Mouse (Mus musculus): Measurements from ENCODE around the gene Szrd1.

Gene Szrd1

GRCm38 (mm10) chr4:141139116-141139970, at the start of gene Szrd1:
Gene Szrd1 (minus strand): TSS chr4:141139775.
- DNase-seq (ENCODE audit: low spot score) = peak; percentile 97

DNA sequence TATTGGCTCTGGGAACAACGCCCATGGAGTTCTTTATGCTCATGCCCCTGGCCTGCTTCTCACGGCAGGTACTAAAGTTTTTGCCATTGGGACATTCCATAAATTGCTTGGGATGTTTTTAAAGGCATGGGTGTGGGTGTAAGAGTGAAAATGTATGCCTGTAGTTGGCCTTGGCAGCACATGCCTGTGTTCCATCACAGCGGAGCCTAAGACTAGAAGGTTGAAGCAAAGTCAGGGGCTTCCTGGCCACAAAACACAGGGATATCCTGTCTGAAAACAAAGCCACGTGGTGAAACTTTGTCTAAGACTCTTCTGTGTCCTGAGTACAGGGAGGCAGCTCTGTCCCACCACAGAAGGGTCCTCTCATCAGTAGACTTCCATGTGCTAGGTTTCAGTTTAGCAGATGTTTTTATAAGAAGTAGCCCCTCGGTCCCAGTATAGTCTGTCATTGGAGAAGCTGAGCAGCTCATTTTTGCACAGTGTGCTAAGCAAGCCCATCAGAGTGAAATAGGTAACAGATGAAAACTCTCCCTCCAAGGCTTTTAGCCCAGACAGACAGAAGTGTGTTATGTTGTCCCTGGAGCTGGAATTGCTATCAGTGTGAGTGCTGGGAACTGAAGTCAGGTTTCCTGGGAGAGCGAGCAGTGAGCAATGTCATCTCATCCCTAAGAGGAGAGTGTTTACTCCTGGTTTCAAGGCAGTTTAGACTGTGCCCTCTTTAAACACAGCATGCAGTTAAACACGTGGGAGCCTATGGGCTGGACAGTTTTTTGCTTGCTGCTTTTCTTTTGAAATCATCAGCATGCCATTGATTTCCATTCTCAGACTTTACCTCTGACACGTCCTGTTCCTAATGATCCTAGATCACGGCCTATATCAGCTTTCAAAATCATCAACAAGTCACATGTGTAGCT, 47.6 kb upstream of the Szrd1 start:
- DNase-seq (ENCODE audit: low spot score) = no peak

DNA sequence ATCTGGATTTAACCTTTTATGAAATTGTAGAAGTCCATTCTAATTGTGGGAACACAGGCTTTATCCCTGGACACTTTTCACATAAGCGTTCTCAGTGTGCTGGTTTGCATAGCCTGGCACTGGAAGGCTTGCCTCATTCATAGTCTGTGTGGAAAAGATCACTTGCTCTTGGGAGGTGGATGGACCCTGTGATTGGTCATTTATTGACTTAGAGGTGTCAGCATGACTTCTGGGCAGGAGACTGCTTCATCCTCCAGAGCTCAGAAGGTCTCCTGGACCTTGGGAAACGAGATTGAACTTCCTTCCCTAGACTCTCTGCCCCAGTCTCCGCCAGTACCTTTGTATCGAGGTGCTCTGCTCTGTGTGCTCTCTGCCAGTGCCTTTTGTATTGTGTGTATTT, 44.9 kb upstream of the Szrd1 start:
- DNase-seq (ENCODE audit: low spot score) = no peak

DNA sequence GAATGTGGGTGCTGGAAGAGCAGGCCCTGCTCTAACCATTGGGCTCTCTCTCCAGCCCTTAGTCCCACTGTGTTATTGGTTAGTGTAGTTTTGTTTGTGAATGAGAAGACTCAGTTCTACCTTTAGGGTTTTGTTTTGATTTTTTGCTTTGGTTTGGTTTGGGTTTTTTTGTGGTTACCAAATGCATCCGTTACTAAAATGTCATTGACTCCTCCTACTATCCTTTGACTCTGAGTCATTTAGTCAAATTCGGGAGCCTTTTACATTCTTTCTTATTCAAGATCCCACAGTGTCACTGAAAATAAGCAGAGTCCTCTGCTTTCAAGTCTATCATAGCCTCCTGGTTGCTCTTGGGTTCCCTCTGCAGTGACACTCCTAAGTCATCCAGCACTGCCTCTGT, 44.4 kb upstream of the Szrd1 start:
- no peak for DNase-seq (ENCODE audit: low spot score)

GRCm38 (mm10) chr4:141181981-141182380, 42.4 kb upstream of the Szrd1 start:
- no peak for DNase-seq (ENCODE audit: low spot score)

DNA sequence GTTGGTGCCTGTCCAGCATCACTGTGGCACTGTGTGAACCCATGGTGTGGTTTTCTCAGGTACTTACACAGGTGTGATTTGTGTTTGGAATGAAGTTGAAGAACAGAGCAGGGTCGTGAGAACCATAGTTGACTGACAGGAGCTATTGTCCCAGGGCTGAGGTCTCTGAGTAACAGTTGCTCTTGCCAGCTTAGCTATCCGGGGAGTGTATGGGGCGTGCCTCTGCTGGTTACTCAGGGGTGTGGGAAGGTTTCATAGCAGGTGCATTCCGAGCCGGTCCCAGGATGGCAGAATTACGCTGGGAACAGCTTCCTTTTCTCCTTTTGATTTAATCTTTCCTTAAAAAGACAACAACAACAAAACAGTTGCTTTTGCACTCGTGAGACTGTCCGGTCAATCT, 41.3 kb upstream of the Szrd1 start:
- no peak for DNase-seq (ENCODE audit: low spot score)

DNA sequence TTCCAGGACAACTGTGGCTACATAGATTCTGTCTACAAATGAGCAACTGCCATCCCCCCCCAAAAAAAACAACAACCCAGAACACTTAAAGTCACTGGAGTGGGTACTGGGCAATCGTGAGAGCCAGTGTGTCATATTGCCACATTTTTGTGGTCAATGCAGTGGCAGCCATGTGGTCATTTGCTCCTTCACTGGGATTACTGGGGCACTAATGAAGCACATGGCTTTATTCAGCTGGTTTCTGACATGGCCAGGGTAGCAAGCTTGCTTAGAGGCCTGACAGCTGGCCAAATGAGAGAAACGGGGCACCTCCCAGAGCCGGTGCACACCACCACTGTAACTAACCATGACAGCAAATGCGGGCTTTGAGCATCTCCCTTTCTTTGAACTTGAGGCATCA, 38.9 kb upstream of the Szrd1 start:
- DNase-seq (ENCODE audit: low spot score) = no peak

GRCm38 (mm10) chr4:141176328-141176838, 36.8 kb upstream of the Szrd1 start:
- DNase-seq (ENCODE audit: low spot score) = no peak

DNA sequence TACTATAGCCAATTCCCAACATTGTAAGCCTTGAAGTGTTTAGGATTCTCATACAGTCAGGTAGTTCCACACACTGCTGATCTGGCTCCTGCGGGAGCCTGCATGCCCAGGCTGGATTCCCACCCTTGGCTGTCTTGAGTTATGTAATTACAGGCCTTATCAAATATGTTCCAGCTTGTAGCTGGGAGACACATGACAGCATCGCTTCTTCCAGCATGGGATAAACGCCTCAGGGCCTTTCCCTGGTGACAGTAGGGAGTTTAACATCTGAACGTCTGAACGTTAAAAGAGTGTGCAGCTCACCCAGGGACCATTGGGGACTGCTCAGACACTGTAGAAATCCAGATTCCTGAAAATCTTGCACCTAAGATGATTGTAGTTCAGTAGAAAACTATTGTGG, 36.2 kb upstream of the Szrd1 start:
- no peak for DNase-seq (ENCODE audit: low spot score)

- DNase-seq (ENCODE audit: low spot score) = no peak
Measured at GRCm38 (mm10) chr4:141172121-141172520, 32.5 kb upstream of the Szrd1 start.

DNA sequence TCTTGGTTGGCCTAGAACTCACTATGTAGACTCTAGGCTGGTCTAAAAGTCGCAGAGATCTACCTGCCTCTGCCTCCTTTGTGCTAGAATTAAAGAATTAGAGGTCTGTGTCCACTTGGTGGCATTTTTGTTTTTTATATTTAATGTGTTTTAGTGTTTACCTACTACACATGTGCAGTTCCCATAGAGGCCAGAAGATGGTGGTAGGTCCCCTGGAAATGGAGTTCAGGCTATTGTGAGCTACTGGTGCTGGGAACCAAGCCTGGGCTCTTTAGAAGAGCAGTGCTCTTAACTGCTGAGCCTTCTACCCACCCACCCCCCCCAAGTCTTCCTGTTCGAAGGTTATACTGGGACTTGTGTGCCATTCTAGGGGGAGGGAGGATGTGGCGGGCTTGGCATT, 27.6 kb upstream of the Szrd1 start:
- DNase-seq (ENCODE audit: low spot score) = no peak

GRCm38 (mm10) chr4:141165744-141166292, 26.2 kb upstream of the Szrd1 start:
- no peak for DNase-seq (ENCODE audit: low spot score)

DNA sequence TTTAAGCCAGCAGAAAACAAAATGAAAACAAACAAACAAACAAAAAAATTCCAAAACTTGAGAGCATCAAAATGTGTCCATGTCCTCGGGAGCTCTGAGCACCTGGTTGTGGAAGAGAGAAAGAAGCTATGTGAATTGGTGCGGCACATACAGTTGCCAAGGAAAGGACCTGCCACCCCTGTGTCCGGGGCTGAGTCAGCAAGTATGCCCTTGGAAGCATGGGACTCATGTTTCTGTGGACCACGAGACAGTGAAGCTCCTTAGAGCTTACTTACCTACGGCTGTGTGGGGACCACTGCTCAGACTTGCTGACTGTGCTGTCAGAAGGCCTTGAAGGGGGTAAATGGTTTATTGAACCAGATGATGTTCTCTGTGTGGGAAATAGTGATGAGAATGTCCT, 24.2 kb upstream of the Szrd1 start:
- no peak for DNase-seq (ENCODE audit: low spot score)

- DNase-seq (ENCODE audit: low spot score) = peak; percentile 20
Measured at GRCm38 (mm10) chr4:141161699-141162208, 22.2 kb upstream of the Szrd1 start.

DNA sequence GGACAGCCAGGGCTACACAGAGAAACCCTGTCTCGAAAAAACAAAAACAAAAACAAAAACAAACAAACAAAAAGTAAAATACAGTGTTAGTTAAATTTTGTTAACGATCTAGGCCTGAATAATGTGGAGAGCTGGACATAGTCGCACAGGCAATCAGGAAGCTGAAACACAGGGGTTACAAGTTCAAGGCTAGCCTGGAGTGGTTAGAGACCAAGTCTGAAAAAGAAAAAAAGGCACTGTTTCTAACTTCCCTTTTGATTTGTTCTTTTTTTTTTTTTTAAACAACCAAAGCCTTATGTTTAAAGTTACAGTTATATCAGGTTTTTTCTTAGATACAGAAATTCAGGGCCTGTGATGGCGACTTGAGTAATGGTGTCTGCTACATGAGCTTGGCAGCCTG, 20.6 kb upstream of the Szrd1 start:
- no peak for DNase-seq (ENCODE audit: low spot score)

GRCm38 (mm10) chr4:141159666-141160065, 20.1 kb upstream of the Szrd1 start:
- no peak for DNase-seq (ENCODE audit: low spot score)

DNA sequence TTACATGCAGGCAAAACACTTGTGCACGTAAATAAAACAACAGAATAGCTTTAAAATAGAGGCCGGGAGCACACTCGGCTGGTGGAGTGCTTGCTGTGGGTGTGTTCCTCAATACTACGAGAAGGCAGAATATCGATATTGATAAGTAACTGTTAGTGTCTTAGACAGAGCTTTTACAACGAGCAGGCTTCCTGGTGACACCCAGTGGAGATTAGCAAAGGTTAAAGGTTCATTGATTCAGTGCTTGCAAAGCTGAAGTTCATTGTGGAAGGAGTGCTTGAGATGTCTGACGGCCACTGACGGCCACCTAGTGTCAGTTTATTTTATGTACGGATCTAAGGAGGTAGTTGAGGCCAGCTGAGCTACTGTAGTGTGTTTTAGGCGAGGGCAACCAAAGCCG, 19.5 kb upstream of the Szrd1 start:
- DNase-seq (ENCODE audit: low spot score) = no peak

DNA sequence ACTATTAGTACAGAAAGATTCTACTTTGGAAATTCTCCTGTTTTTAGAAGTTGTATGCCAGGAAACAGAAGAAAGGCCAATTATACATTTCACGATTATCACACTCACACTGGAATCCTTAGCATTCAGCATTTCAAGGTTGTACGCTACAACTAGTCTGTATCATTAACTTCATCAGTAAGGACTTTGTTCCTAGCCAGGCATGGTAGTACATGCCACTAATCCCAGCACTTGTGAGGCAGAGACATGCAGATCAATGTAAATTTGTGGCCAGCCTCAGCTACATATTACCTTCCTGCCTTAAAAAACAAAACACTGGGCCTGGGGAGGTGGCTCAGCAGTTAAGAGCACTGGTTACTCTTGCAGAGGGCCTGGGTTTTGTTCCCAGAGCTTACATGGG, 19.0 kb upstream of the Szrd1 start:
- DNase-seq (ENCODE audit: low spot score) = no peak

DNA sequence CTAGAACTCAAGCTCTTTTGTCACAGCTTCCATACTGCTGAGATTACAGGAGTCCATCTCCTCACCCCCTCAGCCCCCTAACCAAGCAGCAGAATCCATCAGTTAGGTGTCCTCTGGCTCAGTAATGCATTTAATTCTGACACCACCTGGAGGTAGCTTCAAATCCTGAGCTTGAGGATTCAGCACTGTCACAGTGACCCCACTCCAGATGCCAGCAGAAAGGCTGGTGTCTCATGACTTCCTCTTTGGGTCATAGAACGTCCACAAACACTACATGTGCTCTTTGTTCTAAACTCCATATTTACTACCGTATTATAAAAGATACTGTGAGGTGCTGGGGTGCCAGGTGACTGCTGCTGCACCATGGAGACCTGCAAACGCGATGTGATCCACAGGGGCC, 17.9 kb upstream of the Szrd1 start:
- DNase-seq (ENCODE audit: low spot score) = no peak

- DNase-seq (ENCODE audit: low spot score) = no peak
Measured at GRCm38 (mm10) chr4:141149116-141149515, 9.5 kb upstream of the Szrd1 start.

- peak; percentile 53 for DNase-seq (ENCODE audit: low spot score)
Measured at GRCm38 (mm10) chr4:141148009-141148801, 8.6 kb upstream of the Szrd1 start.

Data from spleen, adult 12 weeks (tissue).